ENCODE assay signal across 8 mouse cellular contexts in the genomic region with DNA sequence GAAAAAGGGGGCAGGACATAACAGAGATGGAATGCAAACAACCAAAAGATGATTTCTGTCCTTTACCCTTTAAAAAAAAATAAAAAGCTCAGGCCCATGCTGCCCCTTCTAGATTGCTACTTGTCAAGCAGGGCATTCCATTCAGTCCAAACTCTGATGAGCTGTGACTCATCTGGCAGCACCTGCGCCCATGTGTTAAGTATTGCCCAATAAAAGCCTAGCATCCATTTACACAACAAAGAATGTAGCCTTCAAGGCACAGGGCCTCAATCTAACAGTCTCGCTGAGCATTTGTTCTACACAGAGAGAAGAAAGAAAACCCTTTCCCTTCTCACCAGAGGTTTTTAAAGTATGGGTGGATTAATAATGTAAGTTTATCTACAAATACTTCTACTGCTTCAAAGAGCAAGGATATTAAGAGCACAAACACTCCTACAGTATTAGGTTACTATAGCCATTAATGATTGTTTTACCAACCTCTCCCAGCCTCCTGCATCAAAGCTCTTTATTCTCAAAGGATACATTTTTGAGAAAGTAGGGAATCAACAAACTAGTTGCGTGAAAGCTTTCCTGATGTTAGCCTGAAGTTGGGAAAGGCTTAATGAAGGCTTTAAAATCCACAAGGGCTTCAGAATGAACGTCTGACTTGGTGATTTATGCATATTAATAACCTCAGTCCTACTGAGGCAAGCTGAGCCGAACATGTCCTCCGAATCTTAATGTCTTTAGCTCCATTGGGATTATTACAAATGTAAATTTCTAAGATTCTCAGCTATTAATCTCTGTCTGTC.
DNase-seq lines count a peak whose midpoint lies in the region; ATAC-seq lines count a peak whose summit lies in the region.

No protein-coding gene starts in this region.

- peak; percentile 10 for DNase-seq in kidney, adult 9 months
- DNase-seq in kidney, adult 8-10 months: no peak
- DNase-seq in large intestine, adult 2 months (ENCODE audit: low read depth, low spot score): peak; percentile 48
- no peak for DNase-seq in layer of hippocampus, adult 18-20 months (ENCODE audit: low spot score in 2 of 2)
- no peak for DNase-seq in urinary bladder, postnatal 14 days (ENCODE audit: low spot score)
- DNase-seq in ovary, postnatal 10 days (ENCODE audit: low spot score): no peak

- no peaks in the 10 kb centered on the region for H3K27me3 ChIP-seq in embryonic facial prominence, embryonic 13.5 days
- no peaks in the 10 kb centered on the region for H3K27me3 ChIP-seq in midbrain, embryonic 16.5 days (ENCODE audit: control insufficient read depth, insufficient read depth, low read depth, low read length)

- ATAC-seq in embryonic facial prominence, embryonic 13.5 days (ENCODE audit: insufficient number of reproducible peaks, insufficient read depth, low FRiP score, low TSS enrichment, low read depth): no peak
- peak; percentile 87 for ATAC-seq in midbrain, embryonic 16.5 days

- H3K27ac ChIP-seq in embryonic facial prominence, embryonic 13.5 days: peak overlapping the region; percentile 48; the same call in 1 of the 2 replicates
- peak overlapping the region; percentile 36 for H3K27ac ChIP-seq in midbrain, embryonic 16.5 days (ENCODE audit: low read length)

- no peak overlapping the region for H3K4me2 ChIP-seq in embryonic facial prominence, embryonic 13.5 days
- no peak overlapping the region for H3K4me2 ChIP-seq in midbrain, embryonic 16.5 days (ENCODE audit: low read length)

- WGBS in embryonic facial prominence, embryonic 13.5 days: 61% methylated on average over 6 of the region's 6 CpGs
- WGBS in large intestine, adult 2 months: 61% methylated on average over 6 of the region's 6 CpGs
- 10% methylated on average over 6 of the region's 6 CpGs for WGBS in midbrain, embryonic 16.5 days

- H3K9me3 ChIP-seq in embryonic facial prominence, embryonic 13.5 days: no peaks in the 10 kb centered on the region
- no peaks in the 10 kb centered on the region for H3K9me3 ChIP-seq in midbrain, embryonic 16.5 days (replicated peaks; ENCODE audit: control insufficient read depth, low read length, poor library complexity, severe bottlenecking)

- peaks cover 5% of the 10 kb centered on the region; the same call in 1 of the 2 replicates for H3K4me1 ChIP-seq in embryonic facial prominence, embryonic 13.5 days
- peaks cover 15% of the 10 kb centered on the region for H3K4me1 ChIP-seq in midbrain, embryonic 16.5 days (ENCODE audit: control insufficient read depth, insufficient read depth, low read length)

- H3K4me3 ChIP-seq in embryonic facial prominence, embryonic 13.5 days: no peak overlapping the region
- no peak overlapping the region for H3K4me3 ChIP-seq in midbrain, embryonic 16.5 days (ENCODE audit: low read depth, low read length)

- peaks cover 13% of the 10 kb centered on the region for H3K36me3 ChIP-seq in embryonic facial prominence, embryonic 13.5 days
- no peaks in the 10 kb centered on the region for H3K36me3 ChIP-seq in midbrain, embryonic 16.5 days (ENCODE audit: control insufficient read depth, insufficient read depth, low read length)

- no peak overlapping the region for H3K9ac ChIP-seq in embryonic facial prominence, embryonic 13.5 days
- H3K9ac ChIP-seq in midbrain, embryonic 16.5 days (ENCODE audit: low read depth, low read length): no peak overlapping the region

Comparison
In these comparisons a context has a peak if more than half of its experiments do, and no peak if none do; other contexts are left out.
1. DNase-seq: peak in kidney, adult 9 months (single experiment) and large intestine, adult 2 months (single experiment); none in kidney, adult 8-10 months (0 of 2), layer of hippocampus, adult 18-20 months (0 of 2), urinary bladder, postnatal 14 days (single experiment) and ovary, postnatal 10 days (single experiment).